Mouse (Mus musculus) urinary bladder, postnatal 4 days (tissue): ENCODE measurements around the gene Akr1c19.
"Not testable (repeated sequence)": the region's sequence is repeated elsewhere in the genome, so short reads cannot be mapped to it uniquely, and the experiment has no call there.

Experiments used
- DNase-seq, 2 experiments: peaks; one replicate each; pipeline ENCODE4 v3.0.0; 2021 to 2022; ENCODE audit warnings: low spot score in 2 of 2

Akr1c19 gene

GRCm38 (mm10) chr13:4265455-4265854 lies 37.0 kb downstream of the Akr1c19 start:
- DNase-seq, result not testable (repeated sequence)

DNA sequence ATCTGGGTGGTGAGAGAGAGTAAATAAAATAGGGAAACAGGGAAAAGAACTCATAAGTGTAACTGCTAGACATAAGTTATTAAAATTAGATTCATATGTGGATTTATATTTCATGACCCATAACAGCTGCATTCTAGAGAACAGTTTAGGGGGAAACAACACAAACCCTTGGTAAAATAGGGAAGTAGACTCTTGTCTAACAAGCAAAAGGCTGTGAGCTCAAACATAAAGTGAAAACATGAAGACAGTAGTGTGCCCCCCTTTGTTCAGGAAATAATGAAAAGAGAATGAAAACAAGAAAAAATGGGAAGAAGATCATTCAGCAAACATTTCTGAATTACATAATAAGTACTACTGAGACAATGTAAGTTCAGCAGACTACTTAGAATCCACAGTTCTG lies 42.4 kb downstream of the Akr1c19 start:
- no peak for DNase-seq

DNA sequence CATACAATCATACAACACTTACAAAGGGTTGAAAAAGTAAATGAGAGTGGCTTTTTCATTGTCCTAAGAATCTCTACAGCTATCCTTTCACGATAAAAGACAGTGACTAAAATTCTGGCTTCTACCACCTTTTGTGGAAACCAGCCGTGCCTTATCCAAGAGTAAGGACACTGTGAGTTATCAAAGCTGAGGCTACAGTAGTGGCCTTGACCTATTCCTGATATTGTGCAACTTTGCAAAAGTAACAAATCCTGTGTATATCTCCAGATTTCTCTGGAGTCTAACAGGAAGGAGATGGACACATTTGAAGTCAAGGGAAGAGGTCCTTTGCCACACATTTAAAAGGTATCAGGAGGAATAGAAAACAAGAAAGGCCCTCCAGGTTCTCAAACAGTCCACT lies 49.0 kb downstream of the Akr1c19 start:
- no peak for DNase-seq

DNA sequence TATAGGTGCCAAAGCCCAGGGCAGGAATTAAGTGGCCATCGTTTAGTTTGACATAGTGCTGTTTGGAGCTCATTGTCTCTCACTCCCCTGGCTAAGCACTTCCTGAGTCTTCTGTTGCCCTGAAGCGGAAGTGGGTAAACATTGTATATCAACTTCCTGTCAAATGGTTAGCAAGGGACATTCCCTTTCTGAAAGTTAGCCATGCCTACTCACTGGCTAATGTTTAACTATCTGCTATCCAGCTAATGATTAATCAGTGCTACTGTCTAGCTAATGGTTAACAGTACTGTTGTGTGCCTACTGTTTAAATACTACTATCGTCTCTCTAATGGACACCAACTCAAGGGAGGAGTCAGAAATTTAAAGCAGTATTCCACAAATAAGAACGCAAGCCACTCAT lies 50.8 kb downstream of the Akr1c19 start, which contains the start of gene Akr1c12:
Akr1c12 (minus strand) TSS at position 150 of the 400 bp plus-strand sequence.
- DNase-seq, result no peak

GRCm38 (mm10) chr13:4281471-4282412 lies 53.2 kb downstream of the Akr1c19 start:
- no peak for DNase-seq

DNA sequence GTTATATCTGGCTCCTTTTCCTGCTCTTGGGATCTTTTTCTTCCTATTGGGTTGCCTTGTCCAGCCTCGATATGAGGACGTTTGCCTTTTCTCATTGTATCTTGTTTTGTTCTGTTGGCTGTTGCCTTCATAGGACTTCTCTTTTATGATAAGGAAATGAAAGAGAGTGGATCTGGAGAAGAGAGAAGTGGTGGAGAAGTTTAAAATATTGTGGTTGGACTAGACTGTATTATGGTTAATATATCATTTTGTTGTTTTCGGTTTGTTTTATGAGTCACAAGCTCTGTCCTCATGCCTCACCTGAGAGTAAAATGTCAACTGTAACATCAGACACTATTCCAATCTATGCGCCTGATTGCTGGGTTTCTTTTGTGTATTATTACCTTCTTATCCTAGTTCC lies 68.5 kb downstream of the Akr1c19 start:
- DNase-seq, result no peak
